Mouse (Mus musculus) neural tube, embryonic 15.5 days (tissue): Measurements from ENCODE around the gene Eif2b2. TPM values are rescaled to one million over a fixed set of nuclear protein-coding genes. Genes with fewer than 3 reads are reported as not detected.

ENCODE experiments used
- ATAC-seq: fragments of 200-750 bp; cut with Nextera tagmentation; 2 replicates; pipeline ENCODE4 v1.8.0; 2017; ENCODE audit warnings: mild to moderate bottlenecking, moderate TSS enrichment, moderate library complexity; ENCODE audit not compliant: low FRiP score
- H3K27ac ChIP-seq: fragments of 300-500 bp; sonication (generic); replicated peaks from 2 replicates; pipeline ENCODE4 v1.5.1; 2015; ENCODE audit warnings: mild to moderate bottlenecking, inconsistent platforms
- H3K27me3 ChIP-seq: fragments of 300-500 bp; sonication (generic); replicated peaks from 2 replicates; pipeline ENCODE4 v1.6.1; 2015; ENCODE audit warnings: inconsistent platforms
- H3K36me3 ChIP-seq: fragments of 300-500 bp; sonication (generic); 2 replicates; pipeline ENCODE4 v1.6.1; 2015; ENCODE audit warnings: inconsistent platforms
- H3K4me1 ChIP-seq: fragments of 300-500 bp; sonication (generic); 2 replicates; pipeline ENCODE4 v1.6.1; 2015; ENCODE audit warnings: inconsistent platforms
- H3K4me2 ChIP-seq: fragments of 300-500 bp; sonication (generic); 2 replicates; pipeline ENCODE4 v1.6.1; 2015; ENCODE audit warnings: inconsistent platforms, mild to moderate bottlenecking, moderate library complexity
- H3K4me3 ChIP-seq: fragments of 300-500 bp; sonication (generic); replicated peaks from 2 replicates; pipeline ENCODE4 v1.5.1; 2015; ENCODE audit warnings: mild to moderate bottlenecking, inconsistent platforms
- H3K9ac ChIP-seq: fragments of 300-500 bp; sonication (generic); replicated peaks from 2 replicates; pipeline ENCODE4 v1.6.1; 2015; ENCODE audit warnings: mild to moderate bottlenecking, inconsistent platforms
- H3K9me3 ChIP-seq: fragments of 300-500 bp; sonication (generic); replicated peaks from 2 replicates; pipeline ENCODE4 v1.6.1; 2016; ENCODE audit warnings: inconsistent platforms
- WGBS: fragments of 180-500 bp; shearing (Covaris S2); methylation state at CpG from one replicate; pipeline ENCODE4 v1.1.7; 2015; ENCODE audit warnings: mixed read lengths; 5-methylcytosine and 5-hydroxymethylcytosine counted together
- polyA plus RNA-seq: library from polyadenylated mRNA; unstranded; fragments of >200 nt; fragmentation: Nextera tagmentation; extraction: Ambion mirVana; gene quantifications from 2 replicates; pipeline ENCODE4 v1.2.1, GENCODE M21; 2015

The Eif2b2 gene
- polyA plus RNA-seq, 1 experiment from 2014 or later = 74.5 TPM

DNA sequence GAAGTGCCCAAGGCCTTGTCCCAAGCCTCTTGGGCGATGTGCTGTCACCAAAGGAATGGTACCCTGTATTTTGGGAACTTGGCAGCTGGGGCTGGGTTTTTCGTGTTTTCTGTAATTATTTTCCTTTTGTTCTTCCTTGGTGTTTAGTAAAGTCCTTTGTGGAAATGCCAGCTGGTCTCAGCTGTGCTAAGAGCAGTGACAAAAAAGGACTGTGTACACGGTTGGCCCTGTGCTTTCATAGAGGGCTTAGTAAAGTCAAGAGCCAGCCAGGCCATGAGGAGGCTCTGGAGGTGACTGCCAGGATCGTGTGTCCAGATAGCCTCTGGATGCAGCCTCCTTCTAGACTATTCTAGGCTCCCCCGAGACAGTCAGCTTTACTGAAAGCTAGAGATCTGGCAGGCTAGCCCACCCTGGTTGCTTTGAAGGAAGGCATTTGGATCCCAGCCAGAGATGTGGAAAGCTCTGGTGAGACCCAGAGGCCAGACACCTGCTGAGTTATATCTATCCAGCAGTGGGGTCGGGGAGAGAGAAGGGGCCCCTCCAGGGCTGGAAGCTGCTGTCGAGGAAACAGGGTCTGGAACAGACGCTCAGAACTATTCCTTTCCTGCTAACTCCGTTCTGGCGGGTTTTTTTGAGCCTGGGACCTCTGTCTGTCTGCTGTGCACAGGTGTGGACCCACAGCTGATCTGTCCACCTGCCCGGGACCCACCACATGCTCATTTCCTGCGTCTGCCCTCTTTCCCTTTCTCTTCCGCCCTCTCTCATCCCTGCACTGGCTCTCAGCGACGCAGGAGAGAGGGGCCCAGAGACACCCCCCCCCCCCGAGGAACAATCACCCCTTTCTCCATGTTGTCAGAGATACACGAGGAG, 37.6 kb upstream of the Eif2b2 start:
- Histone ChIP-seq H3K4me1 (peaks cover 28% of the 10 kb centered on the region), H3K9me3 (no peaks in the 10 kb centered on the region), H3K9ac (no peak overlapping the region), H3K4me3 (no peak overlapping the region), H3K27me3 (peaks cover 24% of the 10 kb centered on the region), H3K27ac (no peak overlapping the region), H3K36me3 (no peaks in the 10 kb centered on the region), H3K4me2 (0 out of 2 replicates have a peak overlapping the region, but pooled peaks have one; percentile 3)
- 16% methylated on average over 17 of the region's 17 CpGs for WGBS
- ATAC-seq = no peak; the same call in 1 of the 2 replicates

DNA sequence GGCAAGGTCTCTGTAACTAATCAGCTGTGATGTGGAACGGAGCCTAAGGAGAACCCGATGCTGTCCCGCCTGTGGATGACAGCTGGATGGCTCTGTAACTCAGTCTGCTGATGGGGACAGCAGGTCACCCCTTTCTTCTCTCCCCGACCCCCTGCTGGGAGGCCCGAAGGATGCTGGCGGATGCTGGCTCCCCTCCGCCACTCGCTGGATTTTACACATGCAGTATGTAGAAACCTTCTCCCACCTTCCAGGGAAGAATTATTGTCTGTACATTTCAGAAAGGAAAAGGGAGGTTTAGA, 37.0 kb upstream of the Eif2b2 start:
- Histone ChIP-seq H3K9me3 (no peaks in the 10 kb centered on the region), H3K36me3 (no peaks in the 10 kb centered on the region), H3K4me3 (no peak overlapping the region), H3K9ac (no peak overlapping the region), H3K4me2 (0 out of 2 replicates have a peak overlapping the region, but pooled peaks have one; percentile 3), H3K4me1 (peaks cover 22% of the 10 kb centered on the region), H3K27me3 (peaks cover 23% of the 10 kb centered on the region), H3K27ac (no peak overlapping the region)
- ATAC-seq = peak; percentile 14; the same call in 1 of the 2 replicates
- 10% methylated on average over 8 of the region's 8 CpGs for WGBS

DNA sequence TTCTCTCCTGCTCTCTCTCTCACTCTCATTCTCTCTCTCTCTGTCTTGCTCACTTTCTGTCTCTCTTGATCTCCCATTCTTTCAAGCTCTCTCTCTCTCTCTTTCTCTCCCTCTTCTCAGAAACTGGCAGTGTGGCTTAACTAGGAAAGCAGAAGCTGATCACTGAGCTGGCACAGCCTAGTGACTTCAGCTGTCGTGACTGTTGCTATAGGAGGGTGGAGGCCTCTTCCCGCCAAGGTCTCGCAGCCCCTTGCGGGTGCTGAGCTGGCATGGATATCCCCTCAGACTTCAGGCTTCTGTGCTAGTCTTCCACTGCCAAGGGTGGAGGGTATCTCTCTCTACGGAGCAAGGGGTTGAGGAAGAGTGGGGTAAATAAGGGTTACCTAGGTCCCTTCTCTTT, 36.4 kb upstream of the Eif2b2 start:
- Histone ChIP-seq H3K4me1 (peaks cover 18% of the 10 kb centered on the region), H3K36me3 (no peaks in the 10 kb centered on the region), H3K4me3 (no peak overlapping the region), H3K27me3 (peaks cover 17% of the 10 kb centered on the region), H3K9me3 (no peaks in the 10 kb centered on the region), H3K4me2 (no peak overlapping the region), H3K9ac (no peak overlapping the region), H3K27ac (no peak overlapping the region)
- no peak for ATAC-seq
- 72% methylated on average over 5 of the region's 5 CpGs for WGBS

DNA sequence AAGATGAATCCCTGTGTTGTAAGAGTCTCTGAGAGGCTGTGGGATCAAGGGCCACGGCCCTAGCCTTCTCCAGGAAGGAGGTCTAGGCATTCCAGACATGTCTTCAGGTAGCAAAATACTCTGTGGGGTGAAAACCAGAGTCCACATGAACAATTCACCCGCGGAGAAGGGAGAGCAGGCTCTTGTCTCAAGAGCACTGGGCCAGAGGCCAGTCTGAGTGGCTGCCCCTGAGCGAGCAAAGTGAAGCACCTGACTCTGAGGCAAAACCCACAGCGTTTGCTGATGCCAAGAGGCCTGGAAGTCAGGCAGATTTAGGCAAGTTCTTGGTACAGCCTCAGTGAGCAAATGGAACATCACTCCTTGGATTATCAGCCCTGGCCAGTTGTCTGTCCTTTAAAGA, 35.2 kb upstream of the Eif2b2 start:
- Histone ChIP-seq H3K36me3 (no peaks in the 10 kb centered on the region), H3K27me3 (peaks cover 10% of the 10 kb centered on the region), H3K27ac (no peak overlapping the region), H3K4me1 (peaks cover 18% of the 10 kb centered on the region), H3K9me3 (no peaks in the 10 kb centered on the region), H3K4me2 (no peak overlapping the region), H3K9ac (no peak overlapping the region), H3K4me3 (no peak overlapping the region)
- 71% methylated on average over 5 of the region's 5 CpGs for WGBS
- no peak for ATAC-seq

DNA sequence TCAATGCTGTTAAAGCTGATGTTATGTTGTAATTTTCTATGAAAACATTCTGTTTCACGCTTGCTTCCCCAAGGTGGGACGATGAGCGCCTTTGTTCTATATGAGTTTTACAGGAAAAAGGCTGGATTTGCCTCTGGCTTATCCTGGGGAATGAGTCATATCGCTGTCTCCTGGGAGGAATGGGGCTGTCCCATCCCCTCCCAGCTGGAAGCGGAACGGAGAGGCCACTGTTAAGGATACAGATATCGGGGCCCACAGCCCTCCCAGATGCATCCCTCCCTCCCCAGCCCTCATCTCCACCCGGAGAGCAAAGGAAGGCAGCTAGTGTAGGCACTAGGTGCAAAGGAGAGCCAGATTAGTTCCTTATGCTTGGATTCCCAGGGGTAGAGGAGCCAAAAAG, 33.5 kb upstream of the Eif2b2 start:
- Histone ChIP-seq H3K9me3 (no peaks in the 10 kb centered on the region), H3K27me3 (peaks cover 7% of the 10 kb centered on the region), H3K4me2 (no peak overlapping the region), H3K27ac (no peak overlapping the region), H3K4me3 (no peak overlapping the region), H3K36me3 (no peaks in the 10 kb centered on the region), H3K4me1 (peaks cover 18% of the 10 kb centered on the region), H3K9ac (no peak overlapping the region)
- no peak for ATAC-seq
- 71% methylated on average over 8 of the region's 8 CpGs for WGBS

DNA sequence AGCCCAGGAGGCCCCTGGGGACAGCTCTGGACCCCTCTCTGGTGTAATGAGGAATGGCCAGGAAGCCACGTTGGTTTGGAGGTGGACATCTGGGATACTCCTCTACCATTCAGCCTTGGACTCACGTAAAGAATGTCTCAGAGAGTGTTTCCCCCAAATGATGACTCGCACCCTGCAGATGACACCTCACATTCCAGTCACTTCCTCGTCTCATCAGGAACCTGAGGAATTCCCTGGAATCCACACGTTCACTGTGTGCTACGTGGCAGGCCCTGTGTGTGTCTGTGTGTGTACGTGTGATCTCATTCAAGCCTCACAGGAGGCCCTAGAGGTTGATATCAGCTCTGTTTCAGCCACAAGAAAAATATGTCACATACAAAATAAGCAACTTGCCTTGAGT, 32.9 kb upstream of the Eif2b2 start:
- Histone ChIP-seq H3K4me3 (no peak overlapping the region), H3K9me3 (no peaks in the 10 kb centered on the region), H3K27me3 (peaks cover 7% of the 10 kb centered on the region), H3K4me2 (no peak overlapping the region), H3K4me1 (peaks cover 16% of the 10 kb centered on the region), H3K27ac (no peak overlapping the region), H3K9ac (no peak overlapping the region), H3K36me3 (no peaks in the 10 kb centered on the region)
- no peak for ATAC-seq
- 76% methylated on average over 7 of the region's 7 CpGs for WGBS

DNA sequence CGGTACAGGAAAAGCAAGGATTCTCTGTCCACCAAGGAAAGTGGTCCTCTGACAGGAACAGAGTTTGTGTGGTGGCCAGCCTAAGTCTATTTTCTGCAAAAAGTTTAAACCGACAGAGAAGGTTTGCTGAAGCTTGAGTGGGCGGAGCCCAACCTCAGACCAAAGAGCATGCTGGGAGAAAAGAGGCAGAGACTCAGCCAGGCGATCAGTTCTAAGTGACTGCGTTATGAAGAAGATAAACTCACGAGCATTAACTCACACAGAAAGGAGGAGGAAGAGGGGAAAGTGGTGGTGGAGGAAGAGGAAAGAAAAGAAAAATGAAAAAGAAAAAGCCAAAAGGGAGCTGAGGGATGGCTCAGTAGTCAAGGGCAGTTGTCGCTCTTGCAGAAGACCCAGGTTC, 29.0 kb upstream of the Eif2b2 start:
- no peak overlapping the region for H3K9ac ChIP-seq
- H3K4me2 ChIP-seq = no peak overlapping the region
- H3K36me3 ChIP-seq = no peaks in the 10 kb centered on the region
- ATAC-seq = no peak
- H3K9me3 ChIP-seq = no peaks in the 10 kb centered on the region
- H3K27ac ChIP-seq = no peak overlapping the region
- H3K4me1 ChIP-seq = peaks cover 22% of the 10 kb centered on the region
- 0 out of 2 replicates have a peak, but pooled peaks cover under 1% of the 10 kb centered on the region for H3K27me3 ChIP-seq
- WGBS = 75% methylated on average over 7 of the region's 7 CpGs
- H3K4me3 ChIP-seq = no peak overlapping the region

DNA sequence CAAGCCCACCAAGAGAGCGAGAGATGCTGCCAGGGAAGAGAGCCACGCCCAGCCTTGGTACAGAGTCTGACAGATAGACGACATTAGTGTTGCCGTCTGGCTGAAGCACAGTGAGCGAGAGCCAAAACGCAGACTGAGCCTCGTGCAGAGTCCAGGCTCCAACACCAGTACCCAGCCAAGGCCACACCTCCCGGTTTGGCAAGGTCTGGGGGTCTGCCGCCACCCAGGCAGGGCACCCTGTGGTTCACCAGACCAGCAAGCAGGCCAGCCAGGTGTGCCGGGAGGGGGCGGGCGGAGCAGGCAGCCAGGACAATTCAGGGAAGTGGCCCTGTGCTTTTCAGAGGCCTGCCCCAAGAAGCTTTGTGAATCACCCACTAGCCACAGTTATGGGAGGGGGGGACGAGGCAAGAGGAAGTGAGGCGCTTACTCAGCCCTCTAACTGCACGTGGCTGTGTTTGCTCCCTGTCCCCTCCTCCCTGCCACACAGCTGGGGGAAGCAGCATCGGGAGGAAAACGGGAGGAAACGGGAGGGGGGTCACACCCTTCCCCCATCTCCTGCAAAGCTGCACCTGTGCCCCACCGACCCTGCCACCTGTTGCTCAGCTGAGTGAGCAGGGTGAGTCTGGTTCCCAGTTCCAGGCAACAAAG, 26.7 kb upstream of the Eif2b2 start:
- no peaks in the 10 kb centered on the region for H3K9me3 ChIP-seq

DNA sequence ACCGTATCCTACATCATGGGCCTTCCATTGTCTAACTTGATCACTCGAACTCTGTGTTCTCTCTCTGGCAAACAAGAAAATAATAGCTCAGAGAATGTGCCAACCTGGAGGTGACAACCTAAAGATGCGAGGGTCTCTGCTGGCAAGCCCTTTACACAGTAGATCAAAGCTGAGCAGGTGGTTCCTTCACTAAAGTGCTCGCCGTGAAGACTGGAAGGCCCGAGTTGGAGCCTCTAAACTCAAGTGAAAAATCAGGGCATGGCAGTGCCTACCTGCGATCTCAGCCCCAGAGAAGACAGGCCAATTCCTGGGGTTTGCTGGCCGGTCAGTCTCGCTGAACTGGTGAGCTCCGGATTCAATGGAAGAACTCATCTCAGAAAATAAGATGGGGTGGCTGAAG, 26.1 kb upstream of the Eif2b2 start:
- H3K9ac ChIP-seq = no peak overlapping the region
- 80% methylated on average over 10 of the region's 10 CpGs for WGBS
- H3K27me3 ChIP-seq = no peaks in the 10 kb centered on the region
- H3K27ac ChIP-seq = no peak overlapping the region
- H3K36me3 ChIP-seq = no peaks in the 10 kb centered on the region
- no peak overlapping the region for H3K4me2 ChIP-seq
- no peaks in the 10 kb centered on the region for H3K9me3 ChIP-seq
- no peak overlapping the region for H3K4me3 ChIP-seq
- ATAC-seq = no peak
- peaks cover 22% of the 10 kb centered on the region for H3K4me1 ChIP-seq

More for the DNA sequence above, 26.7 kb upstream of the Eif2b2 start:
- H3K27me3 ChIP-seq = no peaks in the 10 kb centered on the region
- no peaks in the 10 kb centered on the region for H3K36me3 ChIP-seq
- no peak overlapping the region for H3K9ac ChIP-seq
- peaks cover 22% of the 10 kb centered on the region for H3K4me1 ChIP-seq
- H3K4me2 ChIP-seq = no peak overlapping the region
- no peak overlapping the region for H3K4me3 ChIP-seq
- H3K27ac ChIP-seq = no peak overlapping the region
- WGBS = 38% methylated on average over 19 of the region's 19 CpGs
- peak; percentile 55; the same call in 1 of the 2 replicates for ATAC-seq

DNA sequence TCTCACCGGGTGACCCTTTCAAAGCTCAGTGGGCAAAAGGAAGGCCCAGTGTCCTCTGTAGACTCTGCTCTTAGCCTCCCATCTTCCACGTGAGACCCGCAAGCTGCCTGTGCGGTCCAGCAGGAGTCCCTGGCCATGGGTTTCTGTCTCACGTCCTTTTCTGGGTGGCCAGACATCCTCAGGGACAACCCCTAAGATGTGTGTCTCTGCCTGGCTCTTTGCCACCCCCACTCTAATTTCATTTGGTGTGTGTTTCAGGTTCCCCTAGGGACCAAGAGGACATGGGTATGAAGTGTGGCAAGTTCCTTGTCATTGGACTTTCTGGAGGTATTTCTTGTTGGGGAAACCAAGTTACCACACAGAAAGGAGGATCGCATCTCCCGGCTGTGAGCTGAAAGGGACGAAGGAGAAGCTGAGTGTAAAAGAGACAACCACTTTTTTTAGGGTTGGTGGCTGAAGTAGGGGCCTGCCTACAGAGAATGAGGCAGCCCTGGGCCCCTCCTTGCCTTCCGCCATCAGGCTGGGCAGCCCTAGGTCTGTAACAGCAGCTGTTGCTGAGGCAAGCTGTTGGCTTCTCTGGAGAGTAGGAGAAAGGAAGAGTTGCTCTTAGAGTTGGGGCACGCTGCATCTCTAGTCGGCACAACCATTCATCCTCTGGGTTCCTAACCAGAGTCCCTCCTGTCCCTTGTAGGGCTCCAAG, 25.2 kb upstream of the Eif2b2 start:
- H3K27ac ChIP-seq = peak overlapping the region; percentile 58
- no peak overlapping the region for H3K9ac ChIP-seq
- peaks cover 22% of the 10 kb centered on the region for H3K4me1 ChIP-seq
- no peaks in the 10 kb centered on the region for H3K36me3 ChIP-seq
- H3K9me3 ChIP-seq = no peaks in the 10 kb centered on the region
- 87% methylated on average over 11 of the region's 11 CpGs for whole genome bisulfite sequencing
- H3K4me3 ChIP-seq = no peak overlapping the region
- no peak for ATAC-seq
- H3K4me2 ChIP-seq = no peak overlapping the region
- H3K27me3 ChIP-seq = no peaks in the 10 kb centered on the region

DNA sequence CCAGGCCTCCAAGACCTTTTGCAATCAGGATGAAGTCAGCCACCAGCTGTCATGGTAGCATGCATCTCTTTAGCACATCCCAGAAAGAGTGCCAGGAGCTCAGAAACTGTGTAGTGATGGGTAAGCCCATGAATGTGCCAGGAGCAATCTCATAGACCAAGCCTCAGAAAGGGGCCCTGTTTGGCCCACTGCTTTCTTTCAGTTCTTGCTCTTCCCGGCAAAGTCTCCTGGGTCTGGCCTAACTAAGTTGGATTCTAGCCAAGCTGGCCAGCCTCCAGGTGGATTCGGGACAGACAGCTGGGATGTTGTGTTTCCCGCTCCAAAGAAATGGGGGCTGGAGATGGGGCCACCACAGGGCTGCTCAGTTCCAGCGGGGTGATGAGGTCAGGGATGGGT, 24.7 kb upstream of the Eif2b2 start:
- Histone ChIP-seq H3K36me3 (no peaks in the 10 kb centered on the region), H3K9ac (no peak overlapping the region), H3K4me3 (no peak overlapping the region), H3K4me2 (no peak overlapping the region), H3K27ac (peak overlapping the region; percentile 58; the same call in 1 of the 2 replicates), H3K27me3 (no peaks in the 10 kb centered on the region), H3K9me3 (no peaks in the 10 kb centered on the region), H3K4me1 (peaks cover 22% of the 10 kb centered on the region)
- WGBS = 41% methylated on average over 4 of the region's 4 CpGs
- ATAC-seq = peak; percentile 29; the same call in 1 of the 2 replicates
